Mouse (Mus musculus) spleen, adult 2 months (tissue): Measurements from ENCODE around the gene Tekt1.

Experiments
- CTCF ChIP-seq: fragments of 200-500 bp; IDR thresholded peaks from 2 replicates; pipeline ENCODE4 v1.5.1; 2011; ENCODE audit warnings: mild to moderate bottlenecking, inconsistent platforms; ENCODE audit not compliant: insufficient read depth, insufficient read length, insufficient replicate concordance; ENCODE audit errors: extremely low read depth
- POLR2A ChIP-seq: fragments of 200-500 bp; IDR thresholded peaks from 2 replicates; pipeline ENCODE4 v1.6.1; 2011; ENCODE audit warnings: low read depth, low read length, inconsistent platforms

DNA sequence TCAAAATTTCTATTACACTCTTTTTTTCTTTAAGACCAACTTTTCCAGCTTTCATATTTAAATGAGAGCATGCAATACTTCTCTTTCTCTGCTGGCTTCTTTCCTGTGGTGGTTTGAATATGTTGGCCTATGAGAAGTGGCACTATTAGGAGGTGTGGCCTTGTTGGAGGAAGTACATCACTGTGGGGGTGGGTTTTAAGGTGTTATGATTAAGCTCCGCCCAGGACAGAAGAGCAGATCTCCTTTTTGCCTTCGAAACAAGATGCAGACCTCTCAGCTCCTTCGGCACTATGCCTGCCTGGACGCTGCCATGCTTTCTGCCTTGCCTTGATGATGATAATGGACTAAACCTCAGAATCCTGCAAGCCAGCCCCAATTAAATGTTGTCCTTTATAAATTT lies 36.5 kb downstream of the Tekt1 start:
- no peak for TF ChIP-seq CTCF
- TF ChIP-seq POLR2A, result no peak
